9 mouse cellular contexts compared by ENCODE assay signal in the genomic region with DNA sequence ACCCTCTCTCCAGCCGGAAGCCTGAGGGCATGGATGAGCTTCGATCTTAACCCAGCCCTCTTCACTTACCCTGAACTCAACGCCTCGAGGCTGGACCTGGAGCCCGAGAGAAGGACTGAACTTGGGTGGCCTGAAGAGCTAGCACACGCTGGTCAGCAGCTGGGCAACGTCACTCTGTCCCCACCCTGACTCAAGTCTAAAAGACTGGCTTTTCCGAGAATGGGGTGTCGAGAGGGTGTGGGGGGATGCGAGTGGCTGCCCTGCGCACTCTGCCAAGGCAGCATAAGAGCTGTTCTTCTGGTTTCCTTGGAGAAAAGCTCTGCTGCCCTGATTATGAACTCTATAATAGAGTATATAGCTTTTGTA. TPM values are rescaled to one million over a fixed set of nuclear protein-coding genes. Genes with fewer than 3 reads are reported as not detected.
A peak's percentile ranks its signal among the peaks of the same experiment; 100 is the strongest.
DNase-seq lines count a peak whose midpoint lies in the region; ATAC-seq and TF ChIP-seq lines count a peak whose summit lies in the region.
"Had no signal": no experiment of that assay in that cellular context is flagged by ENCODE, and none has a peak within 500 bp of the region (broad histone marks: within the 10 kb centered on the region; RNA-seq: fewer than 3 reads in every experiment).

No protein-coding gene starts in this region.

- peaks cover 44% of the 10 kb centered on the region for H3K4me1 ChIP-seq in kidney, embryonic 14.5 days (ENCODE audit: control insufficient read depth, insufficient read depth, low read length)
- H3K4me1 ChIP-seq in bone marrow macrophage, adult 2 months (ENCODE audit: control insufficient read depth, insufficient read depth, low read length), result peaks cover 32% of the 10 kb centered on the region
- H3K4me1 ChIP-seq in hindbrain, embryonic 13.5 days (replicated peaks), result peaks cover 83% of the 10 kb centered on the region
- peaks cover 84% of the 10 kb centered on the region for H3K4me1 ChIP-seq in midbrain, embryonic 13.5 days (replicated peaks)

- no peaks in the 10 kb centered on the region for H3K27me3 ChIP-seq in kidney, embryonic 14.5 days (ENCODE audit: control insufficient read depth, insufficient read depth, low read length)
- H3K27me3 ChIP-seq in hindbrain, embryonic 13.5 days, result peaks cover 21% of the 10 kb centered on the region; the same call in 1 of the 2 replicates
- H3K27me3 ChIP-seq in midbrain, embryonic 13.5 days, result peaks cover 15% of the 10 kb centered on the region

- WGBS in kidney, embryonic 14.5 days, result 1% methylated on average over 11 of the region's 11 CpGs
- WGBS in hindbrain, embryonic 13.5 days, result 1% methylated on average over 11 of the region's 11 CpGs
- WGBS in midbrain, embryonic 13.5 days, result 2% methylated on average over 11 of the region's 11 CpGs

- no peak for DNase-seq in kidney, postnatal 25 days
- no peak for DNase-seq in ovary, postnatal 14 days (ENCODE audit: low spot score)
- no peak for DNase-seq in adrenal gland, adult 2 months
- DNase-seq: right cerebral cortex, postnatal 14 days had no signal

- H3K36me3 ChIP-seq in kidney, embryonic 14.5 days (ENCODE audit: control insufficient read depth, insufficient read depth, low read length), result peaks cover 12% of the 10 kb centered on the region; the same call in 1 of the 2 replicates
- H3K36me3 ChIP-seq in hindbrain, embryonic 13.5 days, result no peaks in the 10 kb centered on the region
- no peaks in the 10 kb centered on the region for H3K36me3 ChIP-seq in midbrain, embryonic 13.5 days

- H3K4me2 ChIP-seq in kidney, embryonic 14.5 days (replicated peaks; ENCODE audit: low read depth, low read length), result peak overlapping the region; percentile 79
- H3K4me2 ChIP-seq in hindbrain, embryonic 13.5 days, result peak overlapping the region; percentile 89
- peak overlapping the region; percentile 76 for H3K4me2 ChIP-seq in midbrain, embryonic 13.5 days (replicated peaks)

- no peak for ATAC-seq in kidney, embryonic 14.5 days (ENCODE audit: low FRiP score, low TSS enrichment)
- no peak for ATAC-seq in hindbrain, embryonic 13.5 days (ENCODE audit: low FRiP score)
- ATAC-seq in midbrain, embryonic 13.5 days, result no peak
- ATAC-seq in granulocyte monocyte progenitor cell, adult 5-6 weeks (replicated peaks; ENCODE audit: poor library complexity, severe bottlenecking), result no peak

- no peaks in the 10 kb centered on the region for H3K9me3 ChIP-seq in kidney, embryonic 14.5 days (ENCODE audit: control insufficient read depth, low read length)
- H3K9me3 ChIP-seq in hindbrain, embryonic 13.5 days, result no peaks in the 10 kb centered on the region
- no peaks in the 10 kb centered on the region for H3K9me3 ChIP-seq in midbrain, embryonic 13.5 days

- peak overlapping the region; percentile 95 for H3K9ac ChIP-seq in kidney, embryonic 14.5 days (ENCODE audit: low read depth, low read length)
- H3K9ac ChIP-seq in hindbrain, embryonic 13.5 days, result peak overlapping the region; percentile 87
- H3K9ac ChIP-seq in midbrain, embryonic 13.5 days (replicated peaks), result peak overlapping the region; percentile 72

- H3K27ac ChIP-seq in kidney, embryonic 14.5 days (ENCODE audit: low read depth, low read length), result peak overlapping the region; percentile 100
- no peak overlapping the region for H3K27ac ChIP-seq in bone marrow macrophage, adult 2 months (ENCODE audit: insufficient read depth, low read depth, low read length)
- H3K27ac ChIP-seq in hindbrain, embryonic 13.5 days, result peak overlapping the region; percentile 91
- H3K27ac ChIP-seq in midbrain, embryonic 13.5 days, result peak overlapping the region; percentile 66

- peak overlapping the region; percentile 87 for H3K4me3 ChIP-seq in kidney, embryonic 14.5 days (ENCODE audit: low read length)
- H3K4me3 ChIP-seq in bone marrow macrophage, adult 2 months (ENCODE audit: insufficient read depth, low read length), result peak overlapping the region; percentile 65
- H3K4me3 ChIP-seq in hindbrain, embryonic 13.5 days, result peak overlapping the region; percentile 63
- peak overlapping the region; percentile 54 for H3K4me3 ChIP-seq in midbrain, embryonic 13.5 days (replicated peaks)

- no peak for TF ChIP-seq CTCF in bone marrow macrophage, adult 2 months (IDR thresholded peaks at IDR 0.05; ENCODE audit: low read depth, low read length)

- no peak for TF ChIP-seq POLR2A in bone marrow macrophage, adult 2 months (IDR thresholded peaks at IDR 0.05; ENCODE audit: borderline replicate concordance, low read depth, low read length)

RNA-seq across cellular contexts. Expression of a gene that starts 1.6 kb away (rescaled TPM):
- 848 and 979 TPM in 2 replicates for polyA plus RNA-seq in kidney, embryonic 14.5 days (2014; fragmentation: Nextera tagmentation; extraction: Ambion mirVana)
- polyA plus RNA-seq in bone marrow macrophage, adult 2 months (2012; ENCODE audit: insufficient read depth, insufficient read length, missing spikeins), result 7.7 and 8.4 TPM in 2 replicates
- polyA plus RNA-seq in hindbrain, embryonic 13.5 days (2015; fragmentation: Nextera tagmentation; extraction: Ambion mirVana), result 234 and 269 TPM in 2 replicates
- polyA plus RNA-seq in midbrain, embryonic 13.5 days (2015; fragmentation: Nextera tagmentation; extraction: Ambion mirVana), result 175 and 214 TPM in 2 replicates
- not detected in 2 replicates for total RNA-seq in granulocyte monocyte progenitor cell, adult 5-6 weeks (2014; fragmentation: Nextera tagmentation)
- total RNA-seq in granulocyte monocyte progenitor cell, adult 5-6 weeks (2017), result not detected in 2 replicates
- total RNA-seq in adrenal gland, adult 2 months (2021), result 10 to 100 TPM; 31.5 to 70.5 TPM
- polyA plus RNA-seq in adrenal gland, adult 2 months (2012; rRNA removed), result 235 and 298 TPM in 2 replicates

RNA-seq across cellular contexts. Expression of a gene that starts 27.3 kb away (rescaled TPM):
- polyA plus RNA-seq in kidney, embryonic 14.5 days (2014; fragmentation: Nextera tagmentation; extraction: Ambion mirVana), result 5.7 and 6.0 TPM in 2 replicates
- polyA plus RNA-seq in bone marrow macrophage, adult 2 months (2012; ENCODE audit: insufficient read depth, insufficient read length, missing spikeins), result 20.0 and 20.8 TPM in 2 replicates
- polyA plus RNA-seq in hindbrain, embryonic 13.5 days (2015; fragmentation: Nextera tagmentation; extraction: Ambion mirVana), result 2.7 and 3.2 TPM in 2 replicates
- 3.8 and 4.0 TPM in 2 replicates for polyA plus RNA-seq in midbrain, embryonic 13.5 days (2015; fragmentation: Nextera tagmentation; extraction: Ambion mirVana)
- 2.9 and 9.4 TPM in 2 replicates for total RNA-seq in granulocyte monocyte progenitor cell, adult 5-6 weeks (2014; fragmentation: Nextera tagmentation)
- 3.7 and 4.3 TPM in 2 replicates for total RNA-seq in granulocyte monocyte progenitor cell, adult 5-6 weeks (2017)
- total RNA-seq in adrenal gland, adult 2 months (2021), result 1 to 10 TPM; 1.8 to 5.1 TPM
- polyA plus RNA-seq in adrenal gland, adult 2 months (2012; rRNA removed), result 2.9 and 3.0 TPM in 2 replicates

Comparison
In these comparisons a context has a peak if more than half of its experiments do, and no peak if none do; other contexts are left out.
1. RNA of a gene that starts 1.6 kb away (polyA plus RNA-seq): 848 to 979 TPM in kidney, embryonic 14.5 days, 234 to 269 TPM in hindbrain, embryonic 13.5 days, 235 to 298 TPM in adrenal gland, adult 2 months and 175 to 214 TPM in midbrain, embryonic 13.5 days; 7.7 to 8.4 TPM in bone marrow macrophage, adult 2 months; every median in the first group is over 10 times any median in the second.
2. Peak in every context shown above with its lines, with median percentiles within 50 percentile points of each other: H3K4me2 ChIP-seq, H3K4me3 ChIP-seq and H3K9ac ChIP-seq.